Mouse (Mus musculus) testis, adult 2 months (tissue): ENCODE data around the gene Ypel1. TPM values are rescaled to one million over a fixed set of nuclear protein-coding genes. Genes with fewer than 3 reads are reported as not detected.

ENCODE experiments used
- H3K27ac ChIP-seq: fragments of 200-500 bp; 2 replicates; pipeline ENCODE4 v1.5.1; 2012; ENCODE audit warnings: low read depth, low read length; ENCODE audit not compliant: control insufficient read depth, insufficient read depth
- H3K27me3 ChIP-seq: fragments of 200-500 bp; 2 replicates; pipeline ENCODE4 v1.6.1; 2012; ENCODE audit warnings: mild to moderate bottlenecking, low read length, moderate library complexity; ENCODE audit not compliant: control insufficient read depth, insufficient read depth
- H3K36me3 ChIP-seq: fragments of 200-500 bp; 2 replicates; pipeline ENCODE4 v1.6.1; 2012; ENCODE audit warnings: mild to moderate bottlenecking, low read length; ENCODE audit not compliant: control insufficient read depth, insufficient read depth
- H3K4me1 ChIP-seq: fragments of 200-500 bp; 2 replicates; pipeline ENCODE4 v1.6.1; 2012; ENCODE audit warnings: low read length; ENCODE audit not compliant: control insufficient read depth, insufficient read depth
- H3K4me3 ChIP-seq: fragments of 200-500 bp; 2 replicates; pipeline ENCODE4 v1.5.1; 2012; ENCODE audit warnings: low read depth, mild to moderate bottlenecking, low read length, moderate library complexity, mixed read lengths; ENCODE audit not compliant: control insufficient read depth
- CTCF ChIP-seq: fragments of 200-500 bp; IDR thresholded peaks from 2 replicates; pipeline ENCODE4 v1.5.1; 2012; ENCODE audit warnings: low read depth, mild to moderate bottlenecking, inconsistent platforms, low read length, moderate library complexity; ENCODE audit not compliant: control insufficient read depth, insufficient read depth, insufficient replicate concordance
- POLR2A ChIP-seq: fragments of 200-500 bp; IDR thresholded peaks from 2 replicates; pipeline ENCODE4 v1.6.1; 2012; ENCODE audit warnings: low read depth, mild to moderate bottlenecking, inconsistent platforms, low read length, moderate library complexity; ENCODE audit not compliant: control insufficient read depth
- polyA plus RNA-seq: library from polyadenylated mRNA; depleted of rRNA; stranded (reverse); fragments of >200 nt; gene quantifications from 2 replicates; pipeline ENCODE4 v1.2.3, GENCODE M21; 2012; rRNA removed

Gene Ypel1
- polyA plus RNA-seq, 1 experiment = 417 TPM

DNA sequence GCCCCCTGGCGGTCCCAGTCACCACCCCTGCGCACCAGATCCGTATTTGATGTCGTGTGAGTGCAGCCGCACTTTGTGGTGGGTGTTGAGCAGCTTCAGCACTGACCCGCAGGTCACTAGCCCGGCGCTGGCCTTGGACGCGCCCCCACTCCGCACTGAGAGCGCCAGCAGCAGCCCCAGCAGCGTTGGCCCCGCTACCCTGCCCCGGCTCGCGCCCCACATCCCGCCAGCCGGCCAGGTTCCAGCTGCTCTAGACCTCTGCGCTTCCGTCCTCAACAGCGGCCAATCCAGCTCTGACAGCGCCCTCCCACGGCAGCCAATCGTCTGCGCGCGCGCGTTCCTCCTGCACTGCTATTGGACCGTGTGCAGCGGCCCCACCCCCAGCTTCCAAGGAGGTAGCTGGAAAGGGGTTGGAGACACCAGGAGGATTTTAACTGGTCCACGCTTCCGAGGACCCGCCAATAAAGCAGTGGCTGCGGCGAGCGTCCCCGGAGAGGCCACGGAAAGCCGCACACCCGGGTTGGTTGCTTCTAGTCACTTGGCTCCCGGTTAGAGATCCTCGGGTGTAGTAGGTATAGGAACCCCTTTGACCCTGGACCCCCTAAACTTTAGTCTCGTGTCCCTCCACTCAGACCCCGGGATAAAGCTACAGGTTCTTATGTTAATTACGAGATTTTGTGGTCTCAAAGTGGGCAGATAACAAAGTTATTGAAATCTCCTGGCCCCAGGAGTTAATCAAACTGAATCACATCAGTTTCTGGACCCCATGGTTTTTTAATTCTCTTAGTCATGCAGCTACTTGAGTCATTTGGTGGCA, 62.8 kb downstream of the Ypel1 start, which contains the start of gene Sdf2l1:
Gene Sdf2l1, minus strand, starts transcription at position 295 of the 817 bp plus-strand sequence.
- Histone ChIP-seq H3K27ac (peak within 1 kb of the TSS; percentile 95), H3K27me3 (no peaks in the 10 kb centered on the region), H3K4me1 (peaks cover 11% of the 10 kb centered on the region), H3K36me3 (no peaks in the 10 kb centered on the region; the same call in 1 of the 2 replicates), H3K4me3 (peak within 1 kb of the TSS; percentile 97)
- TF ChIP-seq CTCF (no peak), POLR2A (peak; percentile 74)

- TF ChIP-seq CTCF (no peak), POLR2A (no peak)
- H3K36me3 ChIP-seq = no peaks in the 10 kb centered on the region; the same call in 1 of the 2 replicates
- no peak overlapping the region for H3K27ac ChIP-seq
- H3K27me3 ChIP-seq = no peaks in the 10 kb centered on the region
- peak overlapping the region; percentile 97 for H3K4me3 ChIP-seq
- peaks cover 11% of the 10 kb centered on the region for H3K4me1 ChIP-seq
Measured at GRCm38 (mm10) chr16:17132906-17133200, 63.4 kb downstream of the Ypel1 start.

Other genes starting within 250 kb of the Ypel1 start
- 150 and 152 TPM in 2 replicates for gene Spag6l, start 240.2 kb upstream of the Ypel1 start, polyA plus RNA-seq
- gene Igll1, start 205.7 kb upstream of the Ypel1 start, polyA plus RNA-seq = 0.12 TPM in 1 of 2 replicates, not detected in the other
- gene Top3b, start 199.0 kb upstream of the Ypel1 start, polyA plus RNA-seq = 86.6 and 87.1 TPM in 2 replicates
- gene Vpreb1, start 198.9 kb upstream of the Ypel1 start, polyA plus RNA-seq = 0.15 and 0.65 TPM in 2 replicates
- 25.8 and 30.2 TPM in 2 replicates for gene Ppm1f, start 173.2 kb upstream of the Ypel1 start, polyA plus RNA-seq
- gene Mapk1, start 86.3 kb upstream of the Ypel1 start, polyA plus RNA-seq = 35.5 and 42.0 TPM in 2 replicates
- gene Ppil2, start 41.6 kb downstream of the Ypel1 start, polyA plus RNA-seq = 75.3 and 88.8 TPM in 2 replicates
- 3,527 and 3,682 TPM in 2 replicates for gene 2610318N02Rik, start 55.5 kb downstream of the Ypel1 start, polyA plus RNA-seq
- 77.4 and 82.4 TPM in 2 replicates for gene Sdf2l1, start 62.7 kb downstream of the Ypel1 start, polyA plus RNA-seq
- 51.5 and 58.7 TPM in 2 replicates for gene Ydjc, start 74.9 kb downstream of the Ypel1 start, polyA plus RNA-seq
- 276 and 291 TPM in 2 replicates for gene Ccdc116, start 77.5 kb downstream of the Ypel1 start, polyA plus RNA-seq
- gene Ube2l3, start 133.0 kb downstream of the Ypel1 start, polyA plus RNA-seq = 65.9 and 80.1 TPM in 2 replicates
- gene Rimbp3, start 138.9 kb downstream of the Ypel1 start, polyA plus RNA-seq = 159 and 181 TPM in 2 replicates
- gene Hic2, start 163.9 kb downstream of the Ypel1 start, polyA plus RNA-seq = 3.8 and 4.1 TPM in 2 replicates
- gene Tmem191c, start 206.4 kb downstream of the Ypel1 start, polyA plus RNA-seq = 270 and 279 TPM in 2 replicates